In the genomic region with DNA sequence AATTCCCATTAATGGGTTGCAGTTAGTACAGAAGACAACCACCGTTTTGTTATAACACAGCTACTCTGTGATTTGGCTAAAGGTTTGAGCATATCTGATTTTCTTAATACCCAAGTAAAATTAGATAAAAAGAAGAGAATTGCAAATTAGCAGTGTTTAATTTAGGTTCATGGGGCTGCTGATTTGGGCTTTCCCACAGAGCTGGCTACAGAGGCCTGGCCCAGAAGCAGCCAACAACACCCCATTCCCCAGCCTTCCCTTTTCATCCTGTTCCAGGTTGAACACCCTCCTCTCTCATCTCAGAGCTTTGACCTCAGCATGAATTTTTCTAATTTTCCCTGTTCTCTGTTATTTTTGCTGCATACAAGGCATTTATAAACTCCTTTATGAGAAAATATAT, we compare ENCODE assay signal across 27 mouse cellular contexts.
"Had no signal": no experiment of that assay in that cellular context is flagged by ENCODE, and none has a peak within 500 bp of the region (broad histone marks: within the 10 kb centered on the region; RNA-seq: fewer than 3 reads in every experiment).

No protein-coding gene starts in this region.

- H3K27me3 ChIP-seq: heart, embryonic 12.5 days; hindbrain, embryonic 12.5 days; intestine, embryonic 15.5 days; kidney, embryonic 15.5 days; limb, embryonic 13.5 days; limb, embryonic 15.5 days; liver, embryonic 12.5 days had no signal

- H3K4me1 ChIP-seq: heart, embryonic 10.5 days; intestine, embryonic 15.5 days; kidney, embryonic 15.5 days; liver, embryonic 12.5 days had no signal

- H3K27ac ChIP-seq: gastrocnemius, adult 2 months; heart, embryonic 10.5 days; hindbrain, embryonic 10.5 days; hindbrain, embryonic 12.5 days; hindbrain, embryonic 14.5 days; intestine, embryonic 15.5 days; kidney, embryonic 15.5 days; kidney, postnatal 0 days; limb, embryonic 13.5 days; limb, embryonic 15.5 days; liver, embryonic 12.5 days; liver, embryonic 14.5 days had no signal

- H3K4me2 ChIP-seq: heart, embryonic 12.5 days; hindbrain, embryonic 12.5 days; hindbrain, embryonic 14.5 days; intestine, embryonic 15.5 days; kidney, embryonic 15.5 days; limb, embryonic 13.5 days; limb, embryonic 15.5 days; liver, embryonic 12.5 days had no signal

- H3K9me3 ChIP-seq: heart, embryonic 10.5 days; heart, embryonic 12.5 days; hindbrain, embryonic 10.5 days; hindbrain, embryonic 12.5 days; intestine, embryonic 15.5 days; kidney, embryonic 15.5 days; limb, embryonic 13.5 days; limb, embryonic 15.5 days; liver, embryonic 12.5 days had no signal

- ATAC-seq: inflammation-experienced regulatory T-cells, adult 6 months; intestine, embryonic 15.5 days; intestine, postnatal 0 days; liver, embryonic 12.5 days had no signal

- H3K4me3 ChIP-seq: gastrocnemius, adult 2 months; heart, embryonic 10.5 days; heart, embryonic 12.5 days; hindbrain, embryonic 10.5 days; hindbrain, embryonic 12.5 days; intestine, embryonic 15.5 days; kidney, embryonic 15.5 days; limb, embryonic 13.5 days; limb, embryonic 15.5 days; liver, embryonic 12.5 days had no signal

- H3K9ac ChIP-seq: heart, embryonic 12.5 days; hindbrain, embryonic 12.5 days; hindbrain, embryonic 14.5 days; intestine, embryonic 15.5 days; kidney, embryonic 15.5 days; limb, embryonic 13.5 days; limb, embryonic 15.5 days; liver, embryonic 12.5 days; liver, embryonic 14.5 days had no signal

- DNase-seq: gastrocnemius, adult 2 months; gastrocnemius, postnatal 10 days; gastrocnemius, postnatal 25 days; heart, adult 18-20 months; heart, postnatal 10 days; heart, postnatal 4 days; kidney, adult 2 months; kidney, adult 9 months; kidney, postnatal 14 days; kidney, postnatal 36 days; layer of hippocampus, adult 9-11 months; layer of hippocampus, postnatal 36 days; left cerebral cortex, postnatal 4 days had no signal

- H3K36me3 ChIP-seq: heart, embryonic 10.5 days; heart, embryonic 12.5 days; hindbrain, embryonic 10.5 days; hindbrain, embryonic 12.5 days; intestine, embryonic 15.5 days; kidney, embryonic 15.5 days; limb, embryonic 13.5 days; limb, embryonic 15.5 days; liver, embryonic 12.5 days had no signal
